Mouse (Mus musculus): ENCODE data around the gene Commd8.

Commd8 gene

DNA sequence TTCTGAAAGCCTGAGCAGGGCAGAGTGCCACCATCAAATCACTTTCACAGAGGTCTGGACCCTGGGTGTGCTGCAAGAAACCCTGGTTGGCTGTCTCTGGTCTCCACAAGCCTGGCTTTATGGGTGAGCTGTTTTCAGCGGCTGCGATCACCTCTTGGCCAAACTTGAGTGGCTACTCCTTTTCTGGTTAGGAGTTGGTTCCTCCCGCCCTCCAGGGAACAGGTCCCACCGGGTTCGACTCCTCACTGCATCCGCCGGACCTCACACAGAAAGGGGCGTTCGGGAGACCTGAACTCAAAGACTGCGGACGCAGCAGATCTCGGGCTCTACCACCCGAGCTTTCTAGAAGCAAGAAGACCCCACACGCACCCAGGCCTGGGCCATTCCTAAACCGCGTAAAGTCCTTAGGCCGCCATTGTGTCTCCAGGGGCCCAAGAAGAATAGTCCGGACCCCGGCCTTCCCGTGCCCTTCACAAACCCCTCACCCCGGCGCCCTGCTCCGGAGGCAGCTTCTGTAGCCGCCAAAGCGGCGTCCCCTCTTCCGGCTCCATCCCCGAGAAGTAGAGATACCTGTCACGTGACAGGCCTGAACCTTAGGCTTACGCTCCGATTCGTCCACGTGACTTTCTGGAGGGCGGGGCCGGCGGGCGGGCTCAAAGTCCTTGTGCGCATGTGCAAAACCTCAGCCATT lies at the start of gene Commd8:
TSS of gene Commd8 (minus strand) at position 596 of the 691 bp plus-strand sequence.
- DNase-seq (ENCODE audit: low spot score in 2 of 2), result peak; percentile 93 to 97

DNA sequence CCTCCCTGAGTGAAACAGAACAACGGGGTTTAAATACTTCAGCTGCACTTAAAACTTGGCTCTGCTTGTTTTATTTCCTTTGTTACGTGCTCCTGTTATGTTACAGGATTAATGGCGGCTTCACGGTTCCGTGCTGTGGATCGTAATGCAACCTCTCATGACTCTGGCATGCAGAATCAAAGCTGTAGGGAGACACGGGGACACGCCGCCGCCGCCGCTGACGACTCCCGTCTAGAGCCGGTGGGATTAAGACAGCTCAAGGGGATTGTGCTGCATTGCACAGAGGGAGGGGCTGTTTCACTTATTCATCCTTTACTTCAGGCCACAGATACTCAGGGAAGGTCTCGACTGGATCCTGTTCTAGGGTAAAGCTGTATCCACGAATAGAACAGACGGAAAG lies 43.8 kb upstream of the Commd8 start:
- DNase-seq (ENCODE audit: low spot score in 2 of 2), result no peak

DNA sequence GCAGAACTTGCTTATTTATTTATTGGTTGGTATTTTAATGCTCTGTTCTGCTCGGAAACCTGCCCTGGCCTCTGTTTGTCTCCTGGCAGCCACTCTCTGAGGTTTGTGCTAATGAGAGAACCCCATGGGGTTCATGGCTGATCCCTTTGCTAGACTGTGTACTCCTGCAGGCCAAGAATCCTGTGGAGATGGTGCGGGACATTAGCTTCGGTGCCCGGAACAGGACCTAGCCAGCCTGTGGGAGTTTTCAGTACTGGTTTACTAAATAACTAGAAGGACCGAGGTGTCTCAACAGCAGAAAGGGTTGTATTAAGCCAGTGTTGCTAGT lies 42.8 kb upstream of the Commd8 start:
- no peak for DNase-seq (ENCODE audit: low spot score in 2 of 2)

DNA sequence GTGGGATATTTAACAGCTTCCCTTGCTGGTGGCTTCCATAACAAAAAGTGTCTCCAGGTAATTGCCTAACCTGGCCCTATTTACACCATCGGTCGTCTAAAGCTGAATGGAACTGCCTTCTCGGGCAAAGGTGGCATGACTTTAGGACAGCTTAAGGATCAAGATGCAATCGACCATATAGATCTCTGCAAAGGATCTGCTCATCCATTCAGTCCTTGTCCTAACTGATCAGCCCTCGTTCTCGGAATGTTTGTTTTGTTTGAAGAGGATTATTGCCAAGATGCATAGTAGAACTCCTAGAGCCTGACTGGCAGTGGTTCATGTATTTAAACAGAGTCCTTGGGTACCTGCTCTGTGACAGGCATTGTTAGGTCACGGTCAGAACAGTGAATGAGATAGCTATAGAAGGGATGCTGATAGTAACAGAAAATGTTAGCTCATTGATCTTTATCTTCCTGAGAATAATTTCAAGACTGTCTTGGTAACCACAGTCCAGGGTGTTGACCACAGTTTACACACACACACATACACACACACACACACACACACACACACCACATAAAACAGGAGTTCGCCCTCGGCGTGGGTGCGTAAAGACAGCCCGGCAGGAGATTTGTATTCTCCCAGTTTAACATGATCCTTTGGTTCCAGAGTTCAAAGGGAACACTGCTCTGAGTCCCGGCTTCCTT lies 42.3 kb upstream of the Commd8 start:
- no peak for DNase-seq (ENCODE audit: low spot score in 2 of 2)

DNA sequence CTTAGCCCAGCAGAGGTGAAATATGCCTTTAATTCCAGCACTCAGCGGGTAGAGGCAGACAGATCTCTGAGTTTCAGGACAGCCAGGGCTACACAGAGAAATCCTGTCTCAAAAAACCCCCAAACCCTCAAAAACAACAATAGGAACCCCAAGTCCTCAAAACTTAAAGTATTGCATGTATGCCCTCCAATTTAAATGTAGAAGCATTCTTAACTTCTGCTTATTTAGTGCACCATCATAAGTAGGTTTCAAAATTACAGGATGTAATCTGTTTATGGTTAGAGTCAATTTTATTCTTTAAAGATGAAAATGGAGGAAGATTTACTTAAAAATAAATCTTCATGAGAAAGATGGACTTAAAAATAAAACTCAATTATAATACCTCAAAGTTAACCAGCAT lies 40.5 kb upstream of the Commd8 start:
- no peak for DNase-seq (ENCODE audit: low spot score in 2 of 2)

DNA sequence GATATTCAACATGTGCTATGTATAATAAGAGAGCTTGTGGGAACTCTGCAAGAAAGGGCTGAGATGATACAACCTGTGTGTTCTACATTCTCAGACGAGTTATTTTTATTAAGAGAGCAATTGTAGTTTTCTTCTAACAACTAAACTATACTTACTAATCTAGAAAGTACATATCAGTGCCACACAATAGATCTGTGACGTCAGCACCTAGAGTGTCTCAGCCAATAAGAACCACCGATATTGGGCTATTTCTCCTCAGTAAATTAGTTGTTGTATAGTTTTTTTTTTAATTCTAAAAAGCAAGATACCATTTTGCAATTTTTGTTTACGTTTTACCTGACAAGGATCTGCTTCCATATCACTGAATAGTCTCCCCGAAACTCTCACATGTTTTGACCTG lies 37.3 kb upstream of the Commd8 start:
- DNase-seq (ENCODE audit: low spot score in 2 of 2), result no peak

DNA sequence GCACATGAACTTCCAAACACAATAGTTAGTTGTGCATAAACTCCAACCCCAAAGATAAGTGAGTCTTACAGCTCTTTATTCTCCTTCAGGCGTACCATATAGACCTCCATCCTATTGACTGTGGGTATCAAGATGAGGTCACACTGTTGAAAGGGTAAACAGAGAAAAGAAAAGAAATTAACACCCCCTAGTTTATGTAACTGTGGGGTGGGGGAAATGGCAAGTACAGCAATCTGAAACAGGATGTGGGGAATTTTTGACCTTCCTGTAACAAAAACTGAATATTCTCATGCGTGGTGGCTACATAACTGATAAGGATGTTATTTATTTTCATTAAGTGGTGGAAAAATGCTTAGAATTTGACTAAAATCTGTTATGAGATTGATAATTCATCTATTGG lies 36.5 kb upstream of the Commd8 start:
- no peak for DNase-seq (ENCODE audit: low spot score in 2 of 2)

DNA sequence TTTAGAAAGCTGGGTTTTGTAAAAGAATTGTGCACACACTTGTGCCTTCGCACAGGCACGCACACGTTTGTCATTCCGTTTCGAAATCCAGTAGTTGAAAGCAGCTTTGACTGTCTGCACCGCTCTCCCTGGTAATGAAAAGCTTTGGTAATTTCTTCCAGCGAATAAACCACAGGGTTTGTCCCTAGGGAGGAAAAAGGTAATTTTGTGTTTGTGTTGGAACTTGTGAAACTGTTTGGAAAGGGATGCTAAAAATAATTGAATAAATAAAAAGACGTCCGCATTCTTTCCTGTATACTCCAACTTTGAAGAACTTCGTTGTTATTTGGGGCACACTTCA lies 35.7 kb upstream of the Commd8 start:
- DNase-seq (ENCODE audit: low spot score in 2 of 2), result no peak

DNA sequence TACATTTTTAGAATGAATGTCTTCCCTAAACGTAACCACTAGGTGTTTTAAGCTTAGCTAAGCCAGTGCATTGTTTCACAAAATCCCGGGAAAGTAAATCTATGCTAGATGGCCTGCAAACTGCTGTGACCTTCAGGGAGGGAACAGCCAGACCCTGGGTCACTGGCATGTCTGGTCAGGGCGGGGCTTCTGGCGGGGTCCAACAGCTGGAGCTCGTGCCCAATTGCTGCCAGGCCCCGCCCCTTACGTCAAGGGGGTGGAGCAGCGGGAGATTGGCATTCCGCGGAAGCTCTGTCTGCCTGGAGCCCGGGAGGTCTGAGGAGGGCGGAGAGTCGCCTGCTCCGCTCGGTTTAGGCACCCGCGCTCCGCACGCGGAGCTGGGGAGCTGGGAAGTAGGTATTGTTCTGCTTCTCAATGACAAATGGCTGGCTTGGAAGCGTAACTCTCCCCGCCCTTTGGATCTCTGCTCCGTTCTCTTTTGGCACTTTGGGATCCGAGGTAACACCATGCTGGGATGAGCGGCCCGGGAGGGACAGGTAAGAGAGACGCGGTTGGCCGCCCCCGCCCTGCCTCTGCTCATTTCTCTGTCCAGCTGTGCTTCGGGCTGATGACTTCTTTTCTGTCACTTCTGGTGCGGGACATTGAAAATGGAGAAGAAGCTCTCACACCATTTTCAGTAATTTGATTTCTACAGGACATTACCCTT lies 35.2 kb upstream of the Commd8 start:
- DNase-seq (ENCODE audit: low spot score in 2 of 2), result peak; percentile 81 to 82

DNA sequence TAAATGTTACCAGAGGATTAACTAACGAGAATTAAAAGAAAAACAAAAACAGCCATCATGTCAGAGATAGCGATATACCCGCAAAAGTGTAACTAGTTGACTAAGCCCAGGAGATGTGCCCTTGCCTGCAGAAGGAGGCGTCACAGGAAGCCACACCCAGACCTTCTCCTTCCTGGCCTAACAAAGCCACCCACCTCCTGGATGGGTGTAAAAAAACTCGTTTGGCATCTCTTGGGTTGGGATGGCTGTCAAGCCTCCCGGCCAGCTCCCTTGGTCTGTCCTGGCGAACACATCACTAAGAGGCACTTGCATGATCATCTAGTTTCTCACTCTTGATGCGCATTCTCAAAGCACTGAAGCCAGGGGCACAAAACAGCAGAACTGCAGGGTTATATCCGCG lies 34.0 kb upstream of the Commd8 start:
- no peak for DNase-seq (ENCODE audit: low spot score in 2 of 2)

DNA sequence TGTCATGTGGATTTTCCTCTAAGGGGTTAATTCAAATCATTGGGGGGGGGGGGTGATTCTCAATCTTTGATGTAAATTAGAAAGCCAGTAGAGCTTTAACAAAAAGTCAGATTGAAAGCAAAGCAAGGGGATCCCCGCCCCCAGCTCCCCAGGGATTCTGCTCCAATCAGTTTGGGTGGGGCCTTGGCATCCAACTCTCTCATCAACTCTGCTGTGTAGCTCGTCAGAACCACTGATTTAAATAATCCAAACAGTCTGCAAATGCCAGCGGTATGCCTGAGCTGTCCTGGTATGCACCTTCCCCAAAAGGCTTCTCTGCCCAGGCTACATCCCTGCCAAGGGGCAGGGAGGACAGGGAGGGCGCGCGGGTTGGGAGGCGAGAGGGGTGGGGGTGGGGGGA lies 33.6 kb upstream of the Commd8 start:
- DNase-seq (ENCODE audit: low spot score in 2 of 2), result no peak

DNA sequence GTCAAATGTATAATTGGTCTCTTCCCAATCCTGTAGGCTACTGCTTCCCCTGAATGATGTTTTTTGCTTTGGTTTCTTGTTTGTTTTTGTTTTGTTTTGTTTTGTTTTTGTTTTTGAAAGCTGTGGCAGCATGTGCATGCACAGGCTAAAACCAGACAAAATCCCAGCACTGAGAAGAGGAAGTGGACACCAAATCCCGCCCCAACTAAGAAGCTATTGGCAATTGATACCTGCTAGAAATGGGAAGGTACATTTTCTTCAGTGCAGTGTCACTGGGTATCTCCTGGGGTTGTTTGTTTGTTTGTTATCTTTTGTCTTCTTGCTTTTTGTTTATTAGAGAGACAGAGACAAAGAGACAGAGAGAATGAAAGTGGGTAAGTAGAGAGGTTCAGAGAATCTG lies 27.5 kb upstream of the Commd8 start:
- DNase-seq (ENCODE audit: low spot score in 2 of 2), result no peak

DNA sequence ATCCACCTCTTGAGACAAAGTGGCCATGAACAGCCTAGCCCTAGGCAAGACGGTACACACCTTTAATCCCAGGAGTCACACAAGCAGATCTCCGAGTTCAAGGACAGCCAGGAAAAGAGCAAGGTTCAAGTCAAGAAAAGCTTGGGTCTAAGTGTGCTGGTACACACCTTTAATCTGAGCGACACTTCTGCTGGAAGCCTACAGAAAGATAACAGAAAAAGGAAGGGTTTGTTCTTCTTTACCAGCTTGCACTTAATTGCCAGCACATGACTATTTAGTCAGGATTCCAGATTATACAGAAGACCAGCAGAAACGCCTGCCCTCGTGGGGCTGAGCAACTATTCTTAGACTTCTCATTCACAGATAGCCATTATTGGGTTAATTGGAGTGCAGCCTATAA lies 23.9 kb upstream of the Commd8 start:
- DNase-seq (ENCODE audit: low spot score in 2 of 2), result no peak

DNA sequence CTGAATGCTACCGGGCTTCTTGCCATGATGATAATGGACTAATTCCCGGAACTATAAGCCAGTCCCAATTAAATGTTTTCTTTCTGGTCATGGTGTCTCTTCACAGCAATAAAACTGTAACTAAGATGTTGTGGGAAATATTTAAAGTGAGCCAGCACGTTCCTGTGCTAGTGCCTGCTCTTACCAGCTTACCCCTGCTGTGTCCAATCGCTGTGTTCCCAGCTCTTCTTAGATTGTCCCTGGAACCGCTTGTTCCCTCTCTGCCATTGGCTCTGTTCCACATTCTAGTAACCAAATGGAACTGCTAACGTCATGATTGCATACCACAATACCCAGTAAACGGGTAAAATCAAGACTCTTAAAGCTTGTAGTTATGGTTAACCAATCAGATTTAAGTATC lies 23.2 kb upstream of the Commd8 start:
- no peak for DNase-seq (ENCODE audit: low spot score in 2 of 2)

DNA sequence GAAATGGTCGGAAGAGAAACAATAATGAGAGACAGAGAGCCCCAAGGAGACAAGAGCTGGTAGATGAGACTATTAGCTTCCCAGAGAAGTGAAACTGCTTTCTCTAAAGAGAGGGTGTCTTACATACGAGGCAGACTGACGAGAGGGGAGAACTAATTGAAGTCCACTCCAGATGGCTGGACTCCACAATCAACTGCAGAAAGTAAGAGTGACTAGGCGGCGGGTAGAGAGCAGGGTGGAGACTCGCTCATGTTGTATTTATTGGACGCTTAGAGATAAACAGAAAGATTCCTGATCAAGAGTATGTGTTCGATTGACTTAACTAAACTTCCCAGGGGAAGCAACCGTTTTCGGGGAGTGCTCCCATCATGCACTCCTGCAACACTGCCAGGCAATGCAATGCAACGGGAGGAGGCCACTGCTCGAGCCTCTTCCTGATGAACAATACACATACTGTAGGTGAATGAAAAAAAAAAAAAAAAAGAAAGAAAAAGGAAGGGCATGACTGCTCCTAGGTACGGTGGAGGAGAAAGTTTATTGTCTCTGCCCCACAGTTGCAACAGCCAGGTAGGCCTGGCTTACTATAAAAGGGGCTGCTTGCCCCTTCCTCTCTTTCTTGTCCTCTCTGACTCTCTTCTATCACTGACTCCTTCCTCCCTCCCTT lies 16.6 kb upstream of the Commd8 start:
- DNase-seq (ENCODE audit: low spot score in 2 of 2), result no peak

DNA sequence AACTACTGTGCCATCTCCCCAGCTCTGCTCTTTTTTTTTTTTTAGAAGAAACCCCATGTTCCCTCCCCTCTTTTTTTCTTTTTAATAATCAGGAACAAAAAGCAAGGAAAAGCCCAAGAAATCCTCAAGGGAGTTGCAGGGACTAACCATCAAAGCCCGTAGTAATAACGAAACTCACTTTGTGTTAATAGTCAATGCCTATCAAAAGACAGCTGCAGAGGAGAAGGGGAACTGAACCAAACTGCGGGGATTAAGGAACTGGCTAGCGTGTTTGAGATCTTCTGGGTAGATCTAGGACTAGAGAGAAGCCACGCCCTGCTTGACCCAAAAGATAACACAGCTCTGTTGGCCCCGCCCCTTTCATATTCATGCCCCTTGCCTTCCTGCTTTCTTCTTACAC lies 15.9 kb upstream of the Commd8 start:
- no peak for DNase-seq (ENCODE audit: low spot score in 2 of 2)

DNA sequence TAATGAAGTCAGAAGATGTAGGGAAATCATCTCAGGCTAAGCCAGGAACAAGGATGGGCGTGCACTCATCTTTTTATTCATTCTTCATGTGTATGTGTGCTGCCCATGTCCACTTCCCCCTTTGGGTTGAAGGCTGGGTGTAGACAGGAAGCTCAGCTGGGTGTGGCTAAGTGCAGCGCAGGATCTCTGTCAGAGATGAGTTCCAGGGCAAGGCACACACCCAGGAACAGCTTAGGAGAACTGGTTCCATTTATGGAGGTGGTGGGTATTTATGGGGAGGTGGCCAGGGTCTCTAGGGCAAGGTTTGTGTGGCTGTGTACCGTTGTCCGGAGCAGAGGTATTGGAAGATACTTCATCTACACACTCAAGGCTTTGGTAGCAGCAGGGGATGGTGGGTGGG lies 14.8 kb upstream of the Commd8 start:
- DNase-seq (ENCODE audit: low spot score in 2 of 2), result no peak

DNA sequence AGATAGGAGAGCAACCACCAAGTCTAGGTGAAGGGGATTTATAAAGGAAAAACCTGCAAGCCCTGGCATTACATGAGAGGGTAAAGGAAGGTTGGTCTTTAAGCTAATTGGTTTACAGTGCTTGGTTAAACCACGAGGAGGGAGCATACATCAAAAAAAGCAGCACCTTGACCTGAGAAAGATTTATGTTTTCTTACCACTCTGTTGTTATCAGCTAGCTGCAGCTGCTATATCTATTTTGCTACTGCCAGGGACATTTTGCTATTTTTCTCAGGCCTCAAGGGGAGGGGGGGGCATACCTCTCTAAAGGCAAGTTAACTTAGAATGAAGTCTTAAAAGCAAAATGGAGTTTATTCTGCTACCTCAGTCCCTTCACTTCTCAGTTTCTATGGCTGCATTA lies 13.2 kb upstream of the Commd8 start:
- DNase-seq (ENCODE audit: low spot score in 2 of 2), result no peak

DNA sequence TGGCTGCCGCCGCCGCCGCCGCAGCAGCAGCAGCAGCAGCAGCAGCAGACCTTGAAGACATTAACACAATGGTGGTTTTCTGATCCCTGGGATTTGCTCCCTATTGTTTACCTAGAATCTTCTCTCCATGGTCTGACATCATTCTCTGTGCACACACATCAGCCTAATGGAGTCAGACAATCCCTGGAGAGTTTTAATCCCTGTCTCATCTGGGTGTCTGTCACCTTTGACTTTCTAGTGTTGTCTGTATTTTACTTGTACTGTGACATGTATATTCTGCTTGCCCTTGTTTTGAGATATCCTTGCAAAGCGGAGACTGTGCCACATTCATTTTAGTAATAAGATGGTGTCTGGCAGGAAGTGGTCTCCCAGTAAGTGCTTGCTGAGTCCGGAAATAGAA lies 7.5 kb upstream of the Commd8 start:
- DNase-seq (ENCODE audit: low spot score in 2 of 2), result no peak

DNA sequence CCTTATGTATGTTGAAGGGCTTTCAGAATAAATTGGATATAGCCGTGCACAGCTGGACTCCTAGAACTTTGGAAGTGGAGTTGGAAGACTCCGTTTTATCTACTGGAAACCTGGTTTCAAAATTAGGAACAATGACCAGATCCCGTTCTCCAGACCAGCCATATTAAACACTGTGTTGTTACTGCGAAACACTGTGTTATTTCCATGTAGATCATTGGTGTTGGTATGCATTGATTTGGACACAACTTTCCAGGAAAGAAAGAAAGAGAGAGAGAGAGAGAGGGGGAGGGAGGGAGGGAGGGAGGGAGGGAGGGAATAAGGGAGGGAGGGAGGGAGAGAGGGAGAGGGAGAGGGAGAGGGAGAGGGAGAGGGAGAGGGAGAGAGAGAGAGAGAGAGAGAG lies 7.1 kb upstream of the Commd8 start:
- DNase-seq (ENCODE audit: low spot score in 2 of 2), result no peak

DNA sequence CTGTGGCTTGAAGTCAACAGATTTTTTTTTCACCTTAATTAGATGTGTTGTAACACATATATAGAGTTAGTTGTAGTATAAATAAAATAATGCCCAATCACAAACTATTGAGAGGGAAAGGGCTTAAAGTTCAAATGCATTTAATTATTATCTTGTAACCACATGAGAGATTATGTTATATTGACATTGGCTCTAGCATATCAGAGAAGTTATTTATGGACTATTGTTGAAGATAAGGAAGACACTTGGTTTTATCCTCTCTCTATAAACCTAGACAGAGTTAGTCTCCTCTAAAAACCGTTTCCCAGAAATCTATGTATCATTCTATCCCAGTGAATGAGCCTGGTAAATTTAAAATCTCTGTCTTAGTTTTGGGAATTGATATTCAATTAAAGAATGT lies 5.5 kb upstream of the Commd8 start:
- no peak for DNase-seq (ENCODE audit: low spot score in 2 of 2)

DNA sequence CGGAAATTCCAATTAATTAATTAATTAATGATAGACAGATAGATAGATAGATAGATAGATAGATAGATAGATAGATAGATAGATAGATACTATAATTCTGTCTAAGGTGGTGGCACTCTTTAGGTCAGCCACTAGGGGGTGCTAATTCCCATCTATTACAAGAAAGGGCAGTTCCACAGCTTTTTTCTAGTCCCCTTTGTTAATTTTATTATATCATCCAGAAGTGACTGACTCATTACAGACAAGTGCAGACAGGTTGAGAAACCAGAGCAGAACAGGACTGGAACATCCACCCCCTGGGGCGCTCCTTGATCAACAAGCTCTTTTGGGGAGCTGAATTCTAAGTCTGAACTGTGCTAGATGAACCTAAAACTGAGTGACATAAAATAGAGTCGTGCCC lies 4.7 kb upstream of the Commd8 start:
- peak in 1 of 2 experiments; percentile 26 for DNase-seq (ENCODE audit: low spot score in 2 of 2)

DNA sequence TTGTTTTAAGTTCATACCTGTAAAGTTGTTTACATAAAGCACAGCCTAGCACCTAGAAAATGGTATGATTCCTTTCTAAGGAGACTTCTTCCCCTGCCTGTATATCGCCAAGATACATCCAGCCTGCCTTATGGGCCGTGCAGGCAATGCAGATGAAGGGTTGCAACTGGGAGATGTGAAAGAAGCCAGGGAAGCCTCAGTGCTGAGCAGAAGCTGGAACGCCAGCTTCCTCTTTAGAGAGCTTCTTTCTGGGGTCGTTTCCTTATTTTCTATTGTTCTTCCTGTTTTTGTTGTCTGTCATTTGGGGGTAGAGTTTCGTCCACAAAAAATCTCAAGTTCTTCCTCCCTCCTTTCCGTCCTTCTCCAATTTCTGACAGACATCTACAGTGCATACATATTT lies 2.1 kb upstream of the Commd8 start:
- DNase-seq (ENCODE audit: low spot score in 2 of 2), result no peak
